Mouse (Mus musculus) lung, postnatal 0 days (tissue): ENCODE measurements around the gene Shisa8. TPM values are rescaled to one million over a fixed set of nuclear protein-coding genes. Genes with fewer than 3 reads are reported as not detected.

Source experiments
- ATAC-seq: fragments of 200-750 bp; cut with Nextera tagmentation; 2 replicates; pipeline ENCODE4 v1.8.0; 2017; ENCODE audit warnings: moderate library complexity
- DNase-seq: peaks from one replicate; pipeline ENCODE4 v3.0.0-alpha.2; 2016; ENCODE audit warnings: low spot score
- H3K27ac ChIP-seq: fragments of 300-500 bp; sonication (generic); 2 replicates; pipeline ENCODE4 v1.5.1; 2014; ENCODE audit warnings: antibody characterized with exemption, mild to moderate bottlenecking, low read length, mixed read lengths
- H3K27me3 ChIP-seq: fragments of 300-500 bp; sonication (generic); replicated peaks from 2 replicates; pipeline ENCODE4 v1.6.1; 2014; ENCODE audit warnings: low read length, mixed read lengths; ENCODE audit not compliant: insufficient read depth
- H3K36me3 ChIP-seq: fragments of 300-500 bp; sonication (generic); 2 replicates; pipeline ENCODE4 v1.6.1; 2014; ENCODE audit warnings: low read length, mixed read lengths; ENCODE audit not compliant: insufficient read depth
- H3K4me1 ChIP-seq: fragments of 300-500 bp; sonication (generic); 2 replicates; pipeline ENCODE4 v1.6.1; 2014; ENCODE audit warnings: antibody characterized with exemption, low read depth, low read length, mixed read lengths; ENCODE audit not compliant: insufficient read depth
- H3K4me2 ChIP-seq: fragments of 300-500 bp; sonication (generic); replicated peaks from 2 replicates; pipeline ENCODE4 v1.6.1; 2014; ENCODE audit warnings: low read depth, mild to moderate bottlenecking, low read length, moderate library complexity, mixed read lengths
- H3K4me3 ChIP-seq: fragments of 300-500 bp; sonication (generic); 2 replicates; pipeline ENCODE4 v1.5.1; 2014; ENCODE audit warnings: low read depth, low read length
- H3K9ac ChIP-seq: fragments of 300-500 bp; sonication (generic); replicated peaks from 2 replicates; pipeline ENCODE4 v1.6.1; 2014; ENCODE audit warnings: low read depth, mild to moderate bottlenecking
- H3K9me3 ChIP-seq: fragments of 300-500 bp; sonication (generic); 2 replicates; pipeline ENCODE4 v1.6.1; 2016; ENCODE audit warnings: low read length, mixed read lengths
- CTCF ChIP-seq: IDR thresholded peaks from 2 replicates; pipeline ENCODE4 v1.5.1; 2016; ENCODE audit warnings: antibody characterized with exemption, mild to moderate bottlenecking
- EP300 ChIP-seq: IDR thresholded peaks from 2 replicates; pipeline ENCODE4 v1.6.1; 2016; ENCODE audit warnings: antibody characterized with exemption, mild to moderate bottlenecking, control low read depth
- WGBS: fragments of 180-500 bp; shearing (Covaris S2); extraction: QIAGEN DNeasy Blood & Tissue Kit; methylation state at CpG from one replicate; pipeline ENCODE4 v1.1.7; 2014; 5-methylcytosine and 5-hydroxymethylcytosine counted together
- polyA plus RNA-seq: library from polyadenylated mRNA; unstranded; fragments of >200 nt; fragmentation: Nextera tagmentation; extraction: Ambion mirVana; gene quantifications from 2 replicates; pipeline ENCODE4 v1.2.1, GENCODE M21; 2015

Shisa8 gene
- polyA plus RNA-seq, 1 experiment from 2014 or later: 0.29 TPM

DNA sequence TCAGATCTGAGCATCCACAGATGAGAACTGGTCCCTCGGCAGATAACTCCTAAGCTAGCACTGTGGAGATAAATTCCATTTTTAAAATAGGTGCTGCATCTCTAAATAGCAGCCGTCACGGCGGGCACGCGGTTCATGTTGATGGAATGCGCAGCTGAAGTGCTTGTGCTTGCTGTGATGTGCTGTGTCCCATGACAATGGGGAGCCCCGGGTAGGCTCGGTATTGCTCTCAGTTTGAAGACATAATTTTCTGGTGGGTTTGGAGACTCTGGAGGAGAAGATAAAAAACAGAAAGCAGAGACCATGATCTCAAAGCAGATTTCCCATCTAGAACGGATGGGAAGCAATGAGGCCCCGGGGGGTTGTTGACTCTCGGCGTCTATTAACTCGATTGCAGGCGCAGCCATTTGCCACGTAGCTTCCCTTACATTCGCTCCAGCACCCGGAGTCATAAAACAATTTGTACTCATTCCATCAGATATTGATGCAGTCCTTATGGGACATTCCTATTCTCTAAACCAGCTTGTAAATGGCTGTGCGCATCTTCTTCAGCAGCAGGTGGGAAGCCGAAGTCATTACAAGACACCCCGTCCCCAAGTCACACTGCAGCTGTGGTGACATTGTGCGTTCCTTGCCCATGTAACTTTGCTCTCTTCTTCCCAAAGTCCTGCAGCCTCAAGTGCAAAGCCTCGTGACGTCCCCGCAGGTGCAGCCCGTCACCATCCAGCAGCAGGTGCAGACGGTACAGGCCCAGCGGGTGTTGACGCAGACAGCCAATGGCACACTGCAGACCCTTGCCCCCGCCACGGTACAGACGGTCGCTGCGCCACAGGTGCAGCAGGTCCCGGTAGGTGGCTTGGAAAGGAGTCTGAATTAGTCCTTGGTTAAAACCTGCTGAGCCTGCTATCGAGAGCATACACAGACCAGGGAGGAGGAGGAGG, 41.9 kb downstream of the Shisa8 start:
- Histone ChIP-seq H3K27ac (no peak overlapping the region), H3K9ac (no peak overlapping the region), H3K27me3 (no peaks in the 10 kb centered on the region), H3K4me2 (no peak overlapping the region), H3K4me1 (peaks cover 6% of the 10 kb centered on the region; the same call in 1 of the 2 replicates), H3K4me3 (no peak overlapping the region), H3K9me3 (no peaks in the 10 kb centered on the region), H3K36me3 (peaks cover 31% of the 10 kb centered on the region)
- 87% methylated on average over 36 of the region's 36 CpGs for WGBS
- no peak for TF ChIP-seq EP300
- TF ChIP-seq CTCF: no peak
- no peak for ATAC-seq
- DNase-seq: no peak

DNA sequence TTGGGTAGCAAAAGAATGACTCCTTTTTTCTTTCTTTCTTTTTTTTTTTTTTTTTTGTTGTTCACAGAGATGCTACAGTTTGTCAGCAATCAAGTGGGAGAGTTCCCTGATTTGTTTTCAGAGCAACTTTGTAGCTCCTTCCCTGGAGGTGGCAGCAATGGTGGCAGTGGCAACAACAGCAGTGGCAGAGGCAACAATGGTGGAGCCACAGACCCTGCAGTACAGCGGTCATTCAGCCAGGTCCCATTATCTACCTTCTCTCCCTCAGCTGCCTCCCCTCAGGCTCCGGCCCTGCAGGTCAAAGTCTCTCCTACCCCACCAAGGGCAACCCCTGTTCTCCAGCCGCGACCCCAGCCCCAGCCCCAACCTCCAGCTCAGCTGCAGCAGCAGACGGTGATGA, 42.9 kb downstream of the Shisa8 start:
- H3K27ac ChIP-seq: no peak overlapping the region
- WGBS: 89% methylated on average over 5 of the region's 5 CpGs

DNA sequence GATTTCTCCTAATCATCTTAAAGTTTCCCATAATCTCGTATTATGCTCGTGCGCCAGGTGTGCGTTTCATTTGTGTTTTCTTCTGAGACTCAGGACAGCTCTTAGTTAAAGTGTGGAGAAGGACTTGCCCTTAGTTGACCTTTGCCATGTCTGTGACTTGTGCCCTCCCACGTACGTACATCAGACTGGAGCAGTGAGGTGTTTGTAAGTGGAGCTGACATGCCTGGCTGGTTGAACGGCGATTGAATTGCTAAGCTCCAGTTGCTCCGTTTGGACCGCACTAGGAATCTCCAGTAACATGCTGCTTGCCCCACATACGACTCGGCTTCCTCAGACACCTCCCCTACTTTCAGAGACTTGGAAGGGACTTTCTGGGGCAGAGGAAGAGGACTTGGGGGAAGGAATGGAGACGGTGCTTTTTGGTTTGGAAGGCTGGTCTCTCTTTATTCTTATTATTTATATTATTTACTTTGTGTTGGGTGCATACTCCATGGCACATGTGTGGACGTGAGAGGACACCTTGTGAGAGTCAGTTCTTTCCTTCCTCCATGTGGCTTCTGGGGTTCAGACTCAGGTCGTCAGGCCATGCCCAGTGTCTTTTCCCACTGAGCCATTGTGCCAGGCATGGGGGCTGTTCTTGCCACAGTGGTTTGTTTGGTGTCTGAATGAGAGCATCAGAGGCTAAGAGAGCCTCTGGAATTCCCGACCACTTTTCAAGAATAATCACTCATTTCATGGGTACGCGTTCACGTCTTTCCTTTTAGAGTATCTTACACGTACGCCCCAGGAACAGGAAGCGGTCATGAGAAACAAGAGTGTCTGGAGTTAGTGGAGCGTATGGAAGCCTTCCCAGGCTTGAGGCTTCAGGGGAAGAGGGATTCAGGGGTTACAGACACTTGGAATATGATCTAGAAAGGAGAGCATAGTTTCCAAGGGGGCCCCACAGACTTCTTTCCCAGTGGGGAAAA, 45.1 kb downstream of the Shisa8 start:
- H3K27me3 ChIP-seq: no peaks in the 10 kb centered on the region
- no peak overlapping the region for H3K9ac ChIP-seq
- H3K9me3 ChIP-seq: no peaks in the 10 kb centered on the region
- H3K4me3 ChIP-seq: no peak overlapping the region
- 38% methylated on average over 23 of the region's 23 CpGs for WGBS
- H3K36me3 ChIP-seq: peaks cover 12% of the 10 kb centered on the region
- DNase-seq (peak; percentile 21), ATAC-seq (0 out of 2 replicates have a peak, but pooled peaks have one; percentile 18)
- TF ChIP-seq CTCF (no peak), EP300 (no peak)
- H3K4me1 ChIP-seq: peaks cover 10% of the 10 kb centered on the region; the same call in 1 of the 2 replicates
- H3K27ac ChIP-seq: peak overlapping the region; percentile 65; the same call in 1 of the 2 replicates
- H3K4me2 ChIP-seq: no peak overlapping the region

More for the DNA sequence above, 42.9 kb downstream of the Shisa8 start:
- Histone ChIP-seq H3K4me1 (peaks cover 6% of the 10 kb centered on the region; the same call in 1 of the 2 replicates), H3K9ac (no peak overlapping the region), H3K4me2 (no peak overlapping the region), H3K27me3 (no peaks in the 10 kb centered on the region), H3K4me3 (no peak overlapping the region), H3K36me3 (peaks cover 21% of the 10 kb centered on the region), H3K9me3 (no peaks in the 10 kb centered on the region)
- DNase-seq (no peak), ATAC-seq (no peak)
- no peak for TF ChIP-seq CTCF
- TF ChIP-seq EP300: no peak

DNA sequence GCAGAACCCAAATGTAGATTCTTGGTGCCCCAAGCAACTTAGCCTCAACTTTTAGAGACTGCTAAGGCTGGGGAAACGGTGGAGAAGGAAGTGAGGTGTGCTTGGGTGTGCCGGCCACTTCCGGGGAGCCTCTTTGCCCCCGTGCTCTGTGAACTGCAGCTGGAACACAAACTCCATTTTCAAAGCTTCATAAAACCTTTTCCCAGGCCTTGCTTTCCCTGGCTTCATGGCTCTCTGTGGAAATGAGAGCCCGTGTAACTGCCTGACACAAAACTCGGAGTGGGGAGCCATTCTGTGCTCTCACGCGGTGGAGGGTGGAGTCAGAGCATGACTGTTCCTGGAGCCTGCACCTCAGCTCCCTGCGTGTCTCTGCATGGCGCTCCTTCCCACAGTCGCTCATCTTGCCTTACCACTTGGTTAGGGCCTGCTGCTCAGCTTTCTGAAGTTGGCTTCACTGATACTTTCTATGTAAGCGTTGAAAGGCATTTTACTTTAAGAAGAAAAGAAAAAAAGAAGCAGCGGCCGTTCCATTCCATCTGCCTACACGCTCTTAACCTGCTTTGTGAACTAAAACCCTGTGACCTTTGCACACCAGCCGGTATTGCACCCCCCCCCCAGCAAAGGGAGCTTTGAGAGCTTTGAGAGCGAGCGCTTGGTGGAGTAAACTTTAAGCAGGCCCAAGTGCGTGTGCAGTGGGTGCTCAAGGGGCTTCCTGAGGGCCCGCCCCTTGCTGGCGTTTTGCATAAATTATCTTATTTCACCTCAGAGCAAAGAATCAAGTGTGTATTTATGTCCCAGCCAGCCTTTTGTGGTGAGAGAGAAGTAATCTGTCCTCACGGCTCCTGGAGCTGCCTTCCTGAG, 46.1 kb downstream of the Shisa8 start:
- TF ChIP-seq CTCF: no peak
- TF ChIP-seq EP300: no peak
- no peak overlapping the region for H3K9ac ChIP-seq
- peak overlapping the region; percentile 30; the same call in 1 of the 2 replicates for H3K4me2 ChIP-seq
- peak overlapping the region; percentile 65 for H3K27ac ChIP-seq
- H3K36me3 ChIP-seq: peaks cover 4% of the 10 kb centered on the region
- DNase-seq: peak; percentile 42
- no peak overlapping the region for H3K4me3 ChIP-seq
- no peaks in the 10 kb centered on the region for H3K9me3 ChIP-seq
- H3K4me1 ChIP-seq: peaks cover 14% of the 10 kb centered on the region; the same call in 1 of the 2 replicates
- WGBS: 46% methylated on average over 22 of the region's 22 CpGs
- peak; percentile 61 for ATAC-seq
- H3K27me3 ChIP-seq: no peaks in the 10 kb centered on the region
